Mouse (Mus musculus): ENCODE measurements around the gene Hspb7. TPM values are rescaled to one million over a fixed set of nuclear protein-coding genes. Genes with fewer than 3 reads are reported as not detected.
A peak's percentile ranks its signal among the peaks of the same experiment; 100 is the strongest.

Gene Hspb7
- polyA plus RNA-seq (2015; fragmentation: Nextera tagmentation; extraction: Ambion mirVana) = 4.7 and 8.0 TPM in 2 replicates

- ATAC-seq = no peak
- Histone ChIP-seq H3K27ac (ENCODE audit: low read depth, low read length) (peak within 1 kb of the TSS; percentile 28; the same call in 1 of the 2 replicates), H3K4me2 (replicated peaks; ENCODE audit: low read depth) (peak within 1 kb of the TSS; percentile 38), H3K36me3 (ENCODE audit: control insufficient read depth, insufficient read depth) (no peaks in the 10 kb centered on the region), H3K4me1 (replicated peaks; ENCODE audit: control insufficient read depth, insufficient read depth, low read length) (peaks cover 5% of the 10 kb centered on the region; the same call in 1 of the 2 replicates), H3K9ac (ENCODE audit: low read depth, low read length) (peak within 1 kb of the TSS; percentile 31; the same call in 1 of the 2 replicates), H3K9me3 (ENCODE audit: control insufficient read depth) (no peaks in the 10 kb centered on the region), H3K27me3 (replicated peaks; ENCODE audit: control insufficient read depth, insufficient read depth, low read length) (no peaks in the 10 kb centered on the region), H3K4me3 (ENCODE audit: low read depth, low read length) (peak within 1 kb of the TSS; percentile 17; the same call in 1 of the 2 replicates)
- no peak for TF ChIP-seq CTCF (IDR thresholded peaks at IDR 0.05; ENCODE audit: low read depth)
- 62% methylated on average over 9 of the region's 9 CpGs for WGBS
Observed at GRCm38 (mm10) chr4:141420192-141420829, at the start of gene Hspb7. TSS of gene Hspb7 (plus strand) at chr4:141420779.

DNA sequence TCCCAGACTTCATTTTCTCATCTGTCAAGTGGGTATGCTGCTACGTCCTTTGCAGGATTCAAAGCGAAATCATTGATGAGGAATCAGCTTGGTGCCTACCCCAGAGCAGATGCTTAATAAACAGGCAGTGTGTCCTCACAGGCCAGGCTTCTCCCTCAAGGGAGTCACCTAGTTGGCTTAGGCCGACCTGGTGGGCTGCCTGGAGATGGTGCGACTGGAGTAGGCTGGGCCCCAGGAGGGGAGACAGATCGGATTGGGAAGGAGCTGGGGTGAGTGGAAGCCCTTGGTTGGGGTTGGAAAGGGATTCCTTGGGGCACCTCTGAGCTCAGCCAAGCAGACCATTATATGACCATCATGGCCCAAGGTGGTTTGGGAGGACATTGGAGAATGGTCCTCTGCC lies 48.2 kb upstream of the Hspb7 start:
- 92% methylated on average over 5 of the region's 5 CpGs for WGBS
- Histone ChIP-seq H3K27me3 (replicated peaks; ENCODE audit: control insufficient read depth, insufficient read depth, low read length) (no peaks in the 10 kb centered on the region), H3K9me3 (ENCODE audit: control insufficient read depth) (no peaks in the 10 kb centered on the region), H3K4me2 (replicated peaks; ENCODE audit: low read depth) (no peak overlapping the region), H3K36me3 (ENCODE audit: control insufficient read depth, insufficient read depth) (no peaks in the 10 kb centered on the region), H3K4me3 (ENCODE audit: low read depth, low read length) (no peak overlapping the region), H3K4me1 (replicated peaks; ENCODE audit: control insufficient read depth, insufficient read depth, low read length) (0 out of 2 replicates have a peak, but pooled peaks cover 10% of the 10 kb centered on the region), H3K9ac (ENCODE audit: low read depth, low read length) (no peak overlapping the region), H3K27ac (ENCODE audit: low read depth, low read length) (no peak overlapping the region)
- no peak for ATAC-seq
- no peak for TF ChIP-seq CTCF (IDR thresholded peaks at IDR 0.05; ENCODE audit: low read depth)

DNA sequence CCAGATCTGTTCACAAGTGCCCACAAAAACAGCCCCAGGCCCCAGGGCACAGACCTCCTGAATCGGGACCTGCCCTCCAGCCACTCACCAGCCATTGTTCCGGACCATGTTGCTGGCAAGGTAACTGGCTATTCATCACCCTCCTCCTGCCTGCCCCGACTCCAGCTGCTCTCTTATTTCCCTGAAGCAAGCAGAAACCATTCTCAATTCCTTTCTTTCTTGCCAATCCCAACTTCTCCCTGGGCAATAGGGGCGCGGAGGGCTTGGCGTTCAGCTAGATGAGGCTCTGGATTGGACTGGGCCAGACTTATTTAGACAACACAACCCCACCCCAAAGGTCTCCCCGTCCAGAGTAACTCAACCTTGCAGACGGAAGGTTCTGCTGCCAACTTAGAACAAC lies 40.9 kb upstream of the Hspb7 start:
- Histone ChIP-seq H3K4me3 (ENCODE audit: low read depth, low read length) (no peak overlapping the region), H3K36me3 (ENCODE audit: control insufficient read depth, insufficient read depth) (no peaks in the 10 kb centered on the region), H3K9ac (ENCODE audit: low read depth, low read length) (no peak overlapping the region), H3K27me3 (replicated peaks; ENCODE audit: control insufficient read depth, insufficient read depth, low read length) (peaks cover 29% of the 10 kb centered on the region; the same call in 1 of the 2 replicates), H3K4me2 (replicated peaks; ENCODE audit: low read depth) (no peak overlapping the region), H3K27ac (ENCODE audit: low read depth, low read length) (no peak overlapping the region), H3K4me1 (replicated peaks; ENCODE audit: control insufficient read depth, insufficient read depth, low read length) (0 out of 2 replicates have a peak, but pooled peaks cover 5% of the 10 kb centered on the region), H3K9me3 (ENCODE audit: control insufficient read depth) (no peaks in the 10 kb centered on the region)
- no peak for TF ChIP-seq CTCF (IDR thresholded peaks at IDR 0.05; ENCODE audit: low read depth)
- ATAC-seq = no peak
- WGBS = 68% methylated on average over 8 of the region's 8 CpGs

DNA sequence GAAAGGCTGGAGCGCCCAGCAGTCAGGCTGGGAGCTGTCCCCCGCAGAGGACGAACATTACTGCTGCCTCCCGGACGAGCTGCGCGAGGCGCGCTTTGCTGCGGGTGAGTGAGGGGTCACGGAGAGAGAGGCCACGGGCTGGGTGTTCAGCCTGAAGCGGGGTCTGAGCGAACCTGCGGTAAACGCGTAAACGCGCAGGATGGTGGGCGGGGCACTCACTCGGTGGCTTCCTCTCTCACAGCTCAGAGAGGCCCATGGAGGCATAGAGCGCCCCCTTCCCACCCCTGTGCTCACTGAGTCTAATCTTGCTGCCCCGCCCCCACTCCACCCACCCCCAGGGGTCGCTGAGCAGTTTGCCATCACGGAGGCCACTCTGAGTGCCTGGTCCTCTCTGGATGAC lies 38.2 kb upstream of the Hspb7 start:
- Histone ChIP-seq H3K4me2 (replicated peaks; ENCODE audit: low read depth) (peak overlapping the region; percentile 63), H3K4me1 (replicated peaks; ENCODE audit: control insufficient read depth, insufficient read depth, low read length) (0 out of 2 replicates have a peak, but pooled peaks cover 5% of the 10 kb centered on the region), H3K36me3 (ENCODE audit: control insufficient read depth, insufficient read depth) (no peaks in the 10 kb centered on the region), H3K4me3 (ENCODE audit: low read depth, low read length) (peak overlapping the region; percentile 33), H3K9me3 (ENCODE audit: control insufficient read depth) (no peaks in the 10 kb centered on the region), H3K9ac (ENCODE audit: low read depth, low read length) (0 out of 2 replicates have a peak overlapping the region, but pooled peaks have one; percentile 11), H3K27ac (ENCODE audit: low read depth, low read length) (no peak overlapping the region), H3K27me3 (replicated peaks; ENCODE audit: control insufficient read depth, insufficient read depth, low read length) (peaks cover 29% of the 10 kb centered on the region; the same call in 1 of the 2 replicates)
- peak; percentile 44 for TF ChIP-seq CTCF (IDR thresholded peaks at IDR 0.05; ENCODE audit: low read depth)
- ATAC-seq = 0 out of 2 replicates have a peak, but pooled peaks have one; percentile 26
- 4% methylated on average over 25 of the region's 25 CpGs for WGBS

GRCm38 (mm10) chr4:141385275-141385674 lies 35.3 kb upstream of the Hspb7 start:
- H3K9ac ChIP-seq (ENCODE audit: low read depth, low read length) = no peak overlapping the region
- H3K27ac ChIP-seq (ENCODE audit: low read depth, low read length) = no peak overlapping the region
- H3K9me3 ChIP-seq (ENCODE audit: control insufficient read depth) = no peaks in the 10 kb centered on the region
- H3K36me3 ChIP-seq (ENCODE audit: control insufficient read depth, insufficient read depth) = no peaks in the 10 kb centered on the region
- WGBS = 0% methylated on average over 7 of the region's 7 CpGs
- no peak overlapping the region for H3K4me2 ChIP-seq (replicated peaks; ENCODE audit: low read depth)
- H3K27me3 ChIP-seq (replicated peaks; ENCODE audit: control insufficient read depth, insufficient read depth, low read length) = peaks cover 29% of the 10 kb centered on the region; the same call in 1 of the 2 replicates
- 0 out of 2 replicates have a peak, but pooled peaks cover 5% of the 10 kb centered on the region for H3K4me1 ChIP-seq (replicated peaks; ENCODE audit: control insufficient read depth, insufficient read depth, low read length)
- ATAC-seq = 0 out of 2 replicates have a peak, but pooled peaks have one; percentile 26
- no peak overlapping the region for H3K4me3 ChIP-seq (ENCODE audit: low read depth, low read length)
- TF ChIP-seq CTCF (IDR thresholded peaks at IDR 0.05; ENCODE audit: low read depth) = peak; percentile 96

GRCm38 (mm10) chr4:141386150-141386549 lies 34.4 kb upstream of the Hspb7 start:
- H3K27me3 ChIP-seq (replicated peaks; ENCODE audit: control insufficient read depth, insufficient read depth, low read length) = peaks cover 28% of the 10 kb centered on the region; the same call in 1 of the 2 replicates
- H3K4me2 ChIP-seq (replicated peaks; ENCODE audit: low read depth) = no peak overlapping the region
- H3K36me3 ChIP-seq (ENCODE audit: control insufficient read depth, insufficient read depth) = no peaks in the 10 kb centered on the region
- 0 out of 2 replicates have a peak, but pooled peaks cover 5% of the 10 kb centered on the region for H3K4me1 ChIP-seq (replicated peaks; ENCODE audit: control insufficient read depth, insufficient read depth, low read length)
- H3K4me3 ChIP-seq (ENCODE audit: low read depth, low read length) = no peak overlapping the region
- H3K27ac ChIP-seq (ENCODE audit: low read depth, low read length) = no peak overlapping the region
- 77% methylated on average over 7 of the region's 7 CpGs for WGBS
- peak; percentile 39 for TF ChIP-seq CTCF (IDR thresholded peaks at IDR 0.05; ENCODE audit: low read depth)
- H3K9ac ChIP-seq (ENCODE audit: low read depth, low read length) = no peak overlapping the region
- no peaks in the 10 kb centered on the region for H3K9me3 ChIP-seq (ENCODE audit: control insufficient read depth)
- no peak for ATAC-seq

Measured in intestine, postnatal 0 days (tissue).